In the genomic region with DNA sequence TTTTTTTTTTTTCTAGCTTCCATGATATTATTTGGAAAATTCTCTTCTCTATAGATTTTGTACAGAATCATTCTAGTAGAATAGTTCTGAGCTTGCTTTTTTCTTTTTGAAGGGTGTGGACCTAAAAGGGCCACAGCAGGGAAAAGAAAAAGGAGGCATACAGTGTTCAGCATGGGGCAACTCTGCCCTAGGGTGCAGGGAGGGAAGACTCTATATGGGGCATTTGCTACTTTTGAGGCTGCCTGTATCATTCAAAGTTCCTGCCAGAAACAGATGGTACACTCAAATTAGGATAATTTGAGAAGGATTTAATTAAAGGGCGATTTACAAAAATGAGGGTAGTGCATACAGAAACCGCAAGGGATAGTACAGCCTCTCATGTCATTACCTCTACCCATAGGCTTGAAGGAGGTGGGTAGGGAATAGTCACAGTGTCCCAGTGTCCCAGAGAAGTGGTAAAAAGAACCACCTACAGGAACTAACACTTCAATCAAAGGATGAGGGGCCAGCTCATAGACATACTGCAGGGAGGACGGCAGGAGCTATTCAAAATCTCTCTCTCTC, we compare ENCODE assay signal across 13 mouse cellular contexts.
"Had no signal": no experiment of that assay in that cellular context is flagged by ENCODE, and none has a peak within 500 bp of the region (broad histone marks: within the 10 kb centered on the region; RNA-seq: fewer than 3 reads in every experiment).

No protein-coding gene starts in this region.

- ATAC-seq: liver, postnatal 0 days; midbrain, embryonic 13.5 days had no signal

- H3K9me3 ChIP-seq: limb, embryonic 12.5 days; liver, embryonic 13.5 days; lung, embryonic 15.5 days; midbrain, embryonic 13.5 days; stomach, embryonic 15.5 days had no signal

- H3K27ac ChIP-seq: kidney, postnatal 0 days; limb, embryonic 12.5 days; liver, embryonic 13.5 days; lung, embryonic 15.5 days; midbrain, embryonic 13.5 days; stomach, embryonic 15.5 days had no signal

- H3K36me3 ChIP-seq: limb, embryonic 12.5 days; liver, embryonic 13.5 days; lung, embryonic 15.5 days; midbrain, embryonic 13.5 days; stomach, embryonic 15.5 days had no signal

- H3K4me1 ChIP-seq: limb, embryonic 12.5 days; liver, embryonic 13.5 days; lung, embryonic 15.5 days; midbrain, embryonic 13.5 days; stomach, embryonic 15.5 days had no signal

- H3K4me2 ChIP-seq: limb, embryonic 12.5 days; liver, embryonic 13.5 days; lung, embryonic 15.5 days; midbrain, embryonic 13.5 days; stomach, embryonic 15.5 days had no signal

- H3K9ac ChIP-seq: limb, embryonic 12.5 days; liver, embryonic 13.5 days; liver, postnatal 0 days; lung, embryonic 15.5 days; midbrain, embryonic 13.5 days; stomach, embryonic 15.5 days had no signal

- DNase-seq: kidney, postnatal 36 days; liver; liver, embryonic 13.5 days; liver, postnatal 0 days; lung, postnatal 14 days; right cerebral cortex, postnatal 14 days; thymus, adult 2 months; thymus, postnatal 25 days had no signal

- H3K4me3 ChIP-seq: limb, embryonic 12.5 days; liver, embryonic 13.5 days; lung, embryonic 15.5 days; midbrain, embryonic 13.5 days; stomach, embryonic 15.5 days had no signal

- H3K27me3 ChIP-seq: limb, embryonic 12.5 days; liver, embryonic 13.5 days; lung, embryonic 15.5 days; midbrain, embryonic 13.5 days; stomach, embryonic 15.5 days had no signal
